Mouse (Mus musculus): ENCODE measurements around the gene Ints5. TPM values are rescaled to one million over a fixed set of nuclear protein-coding genes. Genes with fewer than 3 reads are reported as not detected.
"Not testable (repeated sequence)": the region's sequence is repeated elsewhere in the genome, so short reads cannot be mapped to it uniquely, and the experiment has no call there.

Gene Ints5
- polyA plus RNA-seq, 1 experiment = 48.0 TPM

GRCm38 (mm10) chr19:8895397-8895960, 2.7 kb downstream of the Ints5 start:
- H3ac ChIP-seq (ENCODE audit: control insufficient read depth, insufficient read length, low read depth) = no peak overlapping the region
- peaks cover 85% of the 10 kb centered on the region for H3K79me2 ChIP-seq (ENCODE audit: control insufficient read depth, insufficient read depth)
- peaks cover 58% of the 10 kb centered on the region for H3K79me3 ChIP-seq (ENCODE audit: low read depth)
- peaks cover 52% of the 10 kb centered on the region for H3K36me3 ChIP-seq (ENCODE audit: control insufficient read depth, insufficient read depth)
- TF ChIP-seq FOSL1 (IDR thresholded peaks at IDR 0.05; ENCODE audit: insufficient read depth, low read length, poor library complexity, severe bottlenecking) = no peak
- no peak for TF ChIP-seq MAX (IDR thresholded peaks at IDR 0.05)
- no peak for TF ChIP-seq MYOD1 (IDR thresholded peaks at IDR 0.05; ENCODE audit: control insufficient read depth, insufficient read length, low read depth)
- TF ChIP-seq CEBPB (IDR thresholded peaks at IDR 0.05; ENCODE audit: low read depth) = no peak
- no peak for TF ChIP-seq CTCF (IDR thresholded peaks at IDR 0.05; ENCODE audit: control insufficient read depth, insufficient read depth, insufficient read length)
- TF ChIP-seq MYOG (IDR thresholded peaks at IDR 0.05; ENCODE audit: control insufficient read depth, extremely low read depth, insufficient read length) = no peak
- no peak for TF ChIP-seq USF1 (IDR thresholded peaks at IDR 0.05; ENCODE audit: low read depth)
- H3K4me3 ChIP-seq (ENCODE audit: insufficient read depth, poor library complexity, severe bottlenecking) = no peak overlapping the region
- H3K27me3 ChIP-seq (ENCODE audit: control insufficient read depth, insufficient read depth, insufficient read length) = no peaks in the 10 kb centered on the region

- not testable (repeated sequence) for H3K27me3 ChIP-seq (ENCODE audit: control insufficient read depth, insufficient read depth, insufficient read length); H3K4me3 ChIP-seq (ENCODE audit: insufficient read depth, poor library complexity, severe bottlenecking)
- H3K79me3 ChIP-seq (ENCODE audit: low read depth) = peaks cover 64% of the 10 kb centered on the region
- H3K79me2 ChIP-seq (ENCODE audit: control insufficient read depth, insufficient read depth) = peaks cover 85% of the 10 kb centered on the region
- peaks cover 51% of the 10 kb centered on the region for H3K36me3 ChIP-seq (ENCODE audit: control insufficient read depth, insufficient read depth)
- H3ac ChIP-seq (ENCODE audit: control insufficient read depth, insufficient read length, low read depth) = peak overlapping the region; percentile 1
Measured at GRCm38 (mm10) chr19:8896231-8896630, 3.4 kb downstream of the Ints5 start.

DNA sequence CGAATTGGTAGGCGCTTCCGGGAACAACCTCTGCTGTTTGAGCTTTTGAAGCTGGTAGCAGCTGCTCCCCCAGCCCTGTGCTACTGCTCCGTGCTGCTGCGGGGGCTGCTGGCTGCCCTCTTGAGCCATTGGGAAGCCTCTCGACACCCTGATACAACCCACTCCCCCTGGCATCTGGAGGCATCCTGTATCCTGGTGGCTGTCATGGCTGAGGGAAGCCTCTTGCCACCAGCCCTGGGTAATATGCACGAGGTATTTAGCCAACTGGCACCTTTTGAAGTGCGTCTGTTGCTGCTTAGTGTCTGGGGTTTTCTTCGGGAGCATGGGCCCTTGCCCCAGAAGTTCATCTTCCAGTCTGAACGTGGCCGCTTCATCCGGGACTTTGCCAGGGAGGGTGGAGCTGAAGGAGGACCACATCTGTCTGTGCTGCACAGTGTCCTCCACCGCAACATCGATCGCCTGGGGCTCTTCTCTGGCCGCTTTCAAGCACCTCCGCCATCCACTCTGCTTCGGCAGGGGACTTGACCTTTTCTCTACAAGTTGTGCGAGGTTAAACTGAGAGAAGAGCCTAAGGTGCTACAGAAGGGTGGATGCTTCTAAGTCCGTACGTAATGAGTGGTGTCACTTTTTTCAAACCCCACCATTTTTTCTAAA, 4.5 kb downstream of the Ints5 start:
- H3K27me3 ChIP-seq (ENCODE audit: control insufficient read depth, insufficient read depth, insufficient read length) = not testable (repeated sequence)
- H3K79me2 ChIP-seq (ENCODE audit: control insufficient read depth, insufficient read depth) = peaks cover 93% of the 10 kb centered on the region
- peak overlapping the region; percentile 44 for H3ac ChIP-seq (ENCODE audit: control insufficient read depth, insufficient read length, low read depth)
- H3K36me3 ChIP-seq (ENCODE audit: control insufficient read depth, insufficient read depth) = peaks cover 49% of the 10 kb centered on the region
- peak overlapping the region; percentile 100 for H3K4me3 ChIP-seq (ENCODE audit: insufficient read depth, poor library complexity, severe bottlenecking)
- peaks cover 73% of the 10 kb centered on the region for H3K79me3 ChIP-seq (ENCODE audit: low read depth)

GRCm38 (mm10) chr19:8897865-8898495, 5.2 kb downstream of the Ints5 start, which contains the start of gene Ganab:
Ganab (plus strand) TSS chr19:8898071.
- Histone ChIP-seq H3K4me3 (ENCODE audit: insufficient read depth, poor library complexity, severe bottlenecking) (peak within 1 kb of the TSS; percentile 100), H3K27me3 (ENCODE audit: control insufficient read depth, insufficient read depth, insufficient read length) (no peaks in the 10 kb centered on the region), H3K79me2 (ENCODE audit: control insufficient read depth, insufficient read depth) (peaks cover 94% of the 10 kb centered on the region), H3ac (ENCODE audit: control insufficient read depth, insufficient read length, low read depth) (peak within 1 kb of the TSS; percentile 99), H3K36me3 (ENCODE audit: control insufficient read depth, insufficient read depth) (peaks cover 55% of the 10 kb centered on the region), H3K79me3 (ENCODE audit: low read depth) (peaks cover 72% of the 10 kb centered on the region)
- TF ChIP-seq MYOG (IDR thresholded peaks at IDR 0.05; ENCODE audit: control insufficient read depth, extremely low read depth, insufficient read length) = no peak
- no peak for TF ChIP-seq MYOD1 (IDR thresholded peaks at IDR 0.05; ENCODE audit: control insufficient read depth, insufficient read length, low read depth)
- TF ChIP-seq FOSL1 (IDR thresholded peaks at IDR 0.05; ENCODE audit: insufficient read depth, low read length, poor library complexity, severe bottlenecking) = no peak
- TF ChIP-seq MAX (IDR thresholded peaks at IDR 0.05) = no peak
- TF ChIP-seq CEBPB (IDR thresholded peaks at IDR 0.05; ENCODE audit: low read depth) = no peak
- TF ChIP-seq USF1 (IDR thresholded peaks at IDR 0.05; ENCODE audit: low read depth) = no peak
- no peak for TF ChIP-seq CTCF (IDR thresholded peaks at IDR 0.05; ENCODE audit: control insufficient read depth, insufficient read depth, insufficient read length)

- H3K27me3 ChIP-seq (ENCODE audit: control insufficient read depth, insufficient read depth, insufficient read length) = no peaks in the 10 kb centered on the region
- peaks cover 66% of the 10 kb centered on the region for H3K79me3 ChIP-seq (ENCODE audit: low read depth)
- TF ChIP-seq MAX (IDR thresholded peaks at IDR 0.05) (no peak), FOSL1 (IDR thresholded peaks at IDR 0.05; ENCODE audit: insufficient read depth, low read length, poor library complexity, severe bottlenecking) (no peak), MYOD1 (IDR thresholded peaks at IDR 0.05; ENCODE audit: control insufficient read depth, insufficient read length, low read depth) (no peak), MYOG (IDR thresholded peaks at IDR 0.05; ENCODE audit: control insufficient read depth, extremely low read depth, insufficient read length) (no peak), USF1 (IDR thresholded peaks at IDR 0.05; ENCODE audit: low read depth) (no peak), CEBPB (IDR thresholded peaks at IDR 0.05; ENCODE audit: low read depth) (no peak), CTCF (IDR thresholded peaks at IDR 0.05; ENCODE audit: control insufficient read depth, insufficient read depth, insufficient read length) (no peak)
- H3K36me3 ChIP-seq (ENCODE audit: control insufficient read depth, insufficient read depth) = peaks cover 61% of the 10 kb centered on the region
- H3K4me3 ChIP-seq (ENCODE audit: insufficient read depth, poor library complexity, severe bottlenecking) = peak overlapping the region; percentile 100
- peak overlapping the region; percentile 99 for H3ac ChIP-seq (ENCODE audit: control insufficient read depth, insufficient read length, low read depth)
- H3K79me2 ChIP-seq (ENCODE audit: control insufficient read depth, insufficient read depth) = peaks cover 88% of the 10 kb centered on the region
Measured at GRCm38 (mm10) chr19:8898576-8898975, 5.8 kb downstream of the Ints5 start.

GRCm38 (mm10) chr19:8899079-8899478, 6.3 kb downstream of the Ints5 start:
- peak overlapping the region; percentile 1 for H3ac ChIP-seq (ENCODE audit: control insufficient read depth, insufficient read length, low read depth)
- peaks cover 66% of the 10 kb centered on the region for H3K36me3 ChIP-seq (ENCODE audit: control insufficient read depth, insufficient read depth)
- peaks cover 83% of the 10 kb centered on the region for H3K79me2 ChIP-seq (ENCODE audit: control insufficient read depth, insufficient read depth)
- TF ChIP-seq CTCF (IDR thresholded peaks at IDR 0.05; ENCODE audit: control insufficient read depth, insufficient read depth, insufficient read length) = no peak
- H3K79me3 ChIP-seq (ENCODE audit: low read depth) = peaks cover 61% of the 10 kb centered on the region
- H3K4me3 ChIP-seq (ENCODE audit: insufficient read depth, poor library complexity, severe bottlenecking) = peak overlapping the region; percentile 100
- no peaks in the 10 kb centered on the region for H3K27me3 ChIP-seq (ENCODE audit: control insufficient read depth, insufficient read depth, insufficient read length)
